Mouse (Mus musculus) MEL (cell line): Measurements from ENCODE around the gene Defb25. TPM values are rescaled to one million over a fixed set of nuclear protein-coding genes. Genes with fewer than 3 reads are reported as not detected.

Experiments
- DNase-seq: peaks from one replicate; pipeline ENCODE4 v3.0.0; 2011; ENCODE audit warnings: low read depth, low spot score
- H3K27ac ChIP-seq: 2 replicates; pipeline ENCODE4 v1.5.1; 2012; ENCODE audit warnings: low read depth, mild to moderate bottlenecking, control low read depth, low read length, moderate library complexity; ENCODE audit not compliant: control insufficient read depth
- H3K27me3 ChIP-seq, 2 experiments: fragments of 150-350 bp in 1 of 2; sonication (generic) in 1 of 2; 2 replicates each; pipeline ENCODE4 v1.6.1; 2012; ENCODE audit warnings: low read length in 2 of 2, mild to moderate bottlenecking in 2 of 2, improper control_type of control experiment in 1 of 2, moderate library complexity in 1 of 2; ENCODE audit not compliant: insufficient read depth in 2 of 2, control insufficient read depth in 1 of 2
- H3K36me3 ChIP-seq, 2 experiments: 2 replicates each; pipeline ENCODE4 v1.6.1; 2012 to 2014; ENCODE audit warnings: low read length in 2 of 2, improper control_type of control experiment in 1 of 2, inconsistent platforms in 1 of 2, mild to moderate bottlenecking in 1 of 2; ENCODE audit not compliant: insufficient read depth in 2 of 2, control insufficient read depth in 1 of 2
- H3K4me1 ChIP-seq, 2 experiments: fragments of 150-350 bp in 1 of 2; sonication (generic) in 1 of 2; 2 replicates each; pipeline ENCODE4 v1.6.1; 2012; ENCODE audit warnings: low read length in 2 of 2, improper control_type of control experiment in 1 of 2, mild to moderate bottlenecking in 1 of 2; ENCODE audit not compliant: insufficient read depth in 2 of 2, control insufficient read depth in 1 of 2
- H3K4me3 ChIP-seq, 2 experiments: fragments of 150-350 bp in 1 of 2; sonication (generic) in 1 of 2; 2 replicates each; pipeline ENCODE4 v1.5.1; 2012; ENCODE audit warnings: low read depth in 2 of 2, low read length in 2 of 2, mild to moderate bottlenecking in 2 of 2, moderate library complexity in 2 of 2, control low read depth in 1 of 2, improper control_type of control experiment in 1 of 2; ENCODE audit not compliant: control insufficient read depth in 1 of 2, insufficient read depth in 1 of 2
- H3K79me2 ChIP-seq: 2 replicates; pipeline ENCODE4 v1.6.1; 2012; ENCODE audit warnings: mild to moderate bottlenecking, low read length, moderate library complexity; ENCODE audit not compliant: control insufficient read depth, poor library complexity, insufficient read depth
- H3K9ac ChIP-seq: 2 replicates; pipeline ENCODE4 v1.6.1; 2012; ENCODE audit warnings: low read depth, mild to moderate bottlenecking, control low read depth, low read length, moderate library complexity; ENCODE audit not compliant: control insufficient read depth, poor library complexity, severe bottlenecking
- H3K9me3 ChIP-seq: fragments of 150-350 bp; sonication (generic); replicated peaks from 2 replicates; pipeline ENCODE4 v1.6.1; 2012; ENCODE audit warnings: mild to moderate bottlenecking, low read length, improper control_type of control experiment, moderate library complexity; ENCODE audit not compliant: insufficient read depth
- BHLHE40 ChIP-seq: IDR thresholded peaks from 2 replicates; pipeline ENCODE4 v1.6.1; 2012; ENCODE audit warnings: low read depth, mild to moderate bottlenecking, inconsistent platforms, low read length, improper control_type of control experiment, borderline replicate concordance
- CHD1 ChIP-seq: IDR thresholded peaks from 2 replicates; pipeline ENCODE4 v1.6.1; 2012; ENCODE audit warnings: low read depth, mild to moderate bottlenecking, inconsistent platforms, low read length, improper control_type of control experiment
- CHD2 ChIP-seq: IDR thresholded peaks from 2 replicates; pipeline ENCODE4 v1.6.1; 2011; ENCODE audit warnings: low read length, improper control_type of control experiment
- CTCF ChIP-seq, 3 experiments: IDR thresholded peaks in 2 of 3; conservative IDR thresholded peaks in 1 of 3; 2 replicates each; pipeline ENCODE4 v1.5.1; 2011 to 2012; ENCODE audit warnings: low read length in 3 of 3, low read depth in 2 of 3, mild to moderate bottlenecking in 2 of 3, improper control_type of control experiment in 1 of 3, inconsistent platforms in 1 of 3, mixed read lengths in 1 of 3, moderate library complexity in 1 of 3; ENCODE audit not compliant: control insufficient read depth in 1 of 3, insufficient read depth in 1 of 3, poor library complexity in 1 of 3, severe bottlenecking in 1 of 3
- ELF1 ChIP-seq: IDR thresholded peaks from 2 replicates; pipeline ENCODE4 v1.6.1; 2014; ENCODE audit warnings: low read depth, mild to moderate bottlenecking, inconsistent platforms, low read length, improper control_type of control experiment, moderate library complexity
- EP300 ChIP-seq, 2 experiments: IDR thresholded peaks; 2 replicates each; pipeline ENCODE4 v1.6.1; 2011; ENCODE audit warnings: improper control_type of control experiment in 2 of 2, low read length in 2 of 2, low read depth in 1 of 2, mild to moderate bottlenecking in 1 of 2
- ETS1 ChIP-seq: IDR thresholded peaks from 2 replicates; pipeline ENCODE4 v1.6.1; 2012; ENCODE audit warnings: low read depth, mild to moderate bottlenecking, inconsistent platforms, low read length, improper control_type of control experiment, moderate library complexity
- GABPA ChIP-seq: IDR thresholded peaks from 2 replicates; pipeline ENCODE4 v1.6.1; 2012; ENCODE audit warnings: low read depth, mild to moderate bottlenecking, inconsistent platforms, low read length, improper control_type of control experiment, moderate library complexity
- GATA1 ChIP-seq: IDR thresholded peaks from 2 replicates; pipeline ENCODE4 v1.6.1; 2011; ENCODE audit warnings: low read depth, low read length, improper control_type of control experiment
- HCFC1 ChIP-seq: IDR thresholded peaks from 2 replicates; pipeline ENCODE4 v1.6.1; 2012; ENCODE audit warnings: low read depth, mild to moderate bottlenecking, inconsistent platforms, low read length, improper control_type of control experiment, moderate library complexity
- KAT2A ChIP-seq: conservative IDR thresholded peaks from 2 replicates; pipeline ENCODE4 v1.6.1; 2012; ENCODE audit warnings: low read depth, low read length, improper control_type of control experiment, inconsistent platforms
- MAFK ChIP-seq: IDR thresholded peaks from 2 replicates; pipeline ENCODE4 v1.6.1; 2011; ENCODE audit warnings: low read depth, mild to moderate bottlenecking, low read length, improper control_type of control experiment, borderline replicate concordance
- MAZ ChIP-seq: IDR thresholded peaks from 2 replicates; pipeline ENCODE4 v1.6.1; 2012; ENCODE audit warnings: low read depth, mild to moderate bottlenecking, inconsistent platforms, low read length, improper control_type of control experiment
- NELFE ChIP-seq: IDR thresholded peaks from 2 replicates; pipeline ENCODE4 v1.6.1; 2011; ENCODE audit warnings: low read depth, low read length, improper control_type of control experiment
- POLR2A ChIP-seq, 2 experiments: IDR thresholded peaks; 2 replicates each; pipeline ENCODE4 v1.6.1; 2011 to 2012; ENCODE audit warnings: low read length in 2 of 2, mild to moderate bottlenecking in 2 of 2, control low read depth in 1 of 2, improper control_type of control experiment in 1 of 2, low read depth in 1 of 2, moderate library complexity in 1 of 2; ENCODE audit not compliant: control insufficient read depth in 1 of 2, insufficient read depth in 1 of 2, poor library complexity in 1 of 2
- POLR2AphosphoS2 ChIP-seq: IDR thresholded peaks from 2 replicates; pipeline ENCODE4 v1.6.1; 2011; ENCODE audit warnings: low read length, improper control_type of control experiment
- POLR2AphosphoS5 ChIP-seq: IDR thresholded peaks from 2 replicates; pipeline ENCODE4 v1.6.1; 2012; ENCODE audit warnings: low read depth, borderline replicate concordance, mild to moderate bottlenecking, inconsistent platforms, low read length, moderate library complexity, mixed read lengths
- RCOR1 ChIP-seq: IDR thresholded peaks from 2 replicates; pipeline ENCODE4 v1.6.1; 2012; ENCODE audit warnings: low read depth, mild to moderate bottlenecking, inconsistent platforms, low read length, improper control_type of control experiment
- SIN3A ChIP-seq: IDR thresholded peaks from 2 replicates; pipeline ENCODE4 v1.6.1; 2012; ENCODE audit warnings: low read length, improper control_type of control experiment, inconsistent platforms
- SMC3 ChIP-seq: IDR thresholded peaks from 2 replicates; pipeline ENCODE4 v1.6.1; 2011; ENCODE audit warnings: low read depth, low read length, improper control_type of control experiment
- TBP ChIP-seq: IDR thresholded peaks from 2 replicates; pipeline ENCODE4 v1.8.0; 2011; ENCODE audit warnings: low read depth, low read length, improper control_type of control experiment
- TCF12 ChIP-seq: IDR thresholded peaks from 2 replicates; pipeline ENCODE4 v1.6.1; 2014; ENCODE audit warnings: low read depth, mild to moderate bottlenecking, inconsistent platforms, low read length, improper control_type of control experiment, moderate library complexity
- USF1 ChIP-seq: IDR thresholded peaks from 2 replicates; pipeline ENCODE4 v1.6.1; 2014; ENCODE audit warnings: low read depth, mild to moderate bottlenecking, inconsistent platforms, low read length, improper control_type of control experiment, moderate library complexity
- USF2 ChIP-seq, 2 experiments: IDR thresholded peaks; 2 replicates each; pipeline ENCODE4 v1.6.1; 2011 to 2012; ENCODE audit warnings: improper control_type of control experiment in 2 of 2, low read length in 2 of 2, borderline replicate concordance in 1 of 2, inconsistent platforms in 1 of 2, low read depth in 1 of 2, mild to moderate bottlenecking in 1 of 2; ENCODE audit not compliant: insufficient read depth in 1 of 2
- ZC3H11A ChIP-seq: IDR thresholded peaks from 2 replicates; pipeline ENCODE4 v1.6.1; 2012; ENCODE audit warnings: low read depth, mild to moderate bottlenecking, inconsistent platforms, low read length, improper control_type of control experiment
- ZNF384 ChIP-seq: IDR thresholded peaks from 2 replicates; pipeline ENCODE4 v1.6.1; 2012; ENCODE audit warnings: low read depth, mild to moderate bottlenecking, inconsistent platforms, low read length, improper control_type of control experiment
- polyA plus RNA-seq, 2 experiments: library from polyadenylated mRNA; stranded (reverse) in 1 of 2; unstranded in 1 of 2; fragments of >175 nt in 1 of 2; fragments of >200 nt in 1 of 2; gene quantifications; 2 replicates each; pipeline versions ENCODE4 v1.2.1 to v1.2.4; 2012; ENCODE audit warnings: low replicate concordance in 2 of 2, low read depth in 1 of 2; ENCODE audit not compliant: insufficient read length in 2 of 2, insufficient read depth in 1 of 2, missing spikeins in 1 of 2
- total RNA-seq: library from RNA; depleted of rRNA; stranded (reverse); fragments of 300-350 nt; gene quantifications from 2 replicates; pipeline ENCODE4 v1.2.3, GENCODE M21; 2012

Gene Defb25
- total and polyA plus RNA-seq, 3 experiments = not detected

DNA sequence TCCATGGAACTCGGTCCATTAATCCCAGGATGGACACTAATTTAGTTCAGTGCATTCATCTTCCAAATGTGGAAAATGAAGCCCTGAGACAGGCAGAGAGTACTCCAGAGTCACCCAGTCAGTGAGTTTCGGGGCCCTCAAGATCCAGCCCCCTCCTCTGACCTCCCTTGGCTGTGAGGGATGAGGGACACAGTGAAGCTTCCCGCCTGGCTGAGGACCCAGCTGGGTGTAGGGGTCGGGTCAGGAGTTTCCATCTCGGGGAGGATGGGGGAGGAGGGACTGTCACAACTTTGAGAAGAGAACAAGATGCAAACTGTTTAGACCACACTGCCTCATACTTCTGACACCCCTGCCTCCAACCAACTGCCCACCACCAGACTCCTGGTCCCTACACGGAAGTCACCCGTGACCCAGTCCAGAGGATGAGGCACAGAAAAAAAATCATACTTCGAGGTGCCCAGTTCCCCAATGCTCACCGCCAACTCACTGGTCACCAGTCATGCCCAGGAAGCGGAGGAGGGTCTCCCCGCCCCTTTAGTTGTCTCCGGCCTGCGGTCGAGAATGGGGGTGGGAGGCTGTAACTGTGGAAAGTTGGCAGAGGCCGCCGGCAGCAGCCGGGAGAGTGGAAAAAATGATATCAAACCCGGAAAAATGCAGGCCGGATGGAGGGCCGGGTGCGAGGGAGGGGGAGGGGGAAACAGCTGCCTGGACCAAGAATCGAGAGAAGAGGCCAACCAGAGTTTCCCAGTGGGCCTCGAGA is 13.6 kb upstream of the Defb25 start:
- H3K9ac ChIP-seq = no peak overlapping the region
- TF ChIP-seq MAFK = no peak
- no peak for TF ChIP-seq EP300 (IDR thresholded peaks at IDR 0.05; ENCODE audit: low read depth in 1 of 2, low read length in 2 of 2)
- TF ChIP-seq CHD2 = no peak
- TF ChIP-seq ELF1 = no peak
- no peak for TF ChIP-seq CHD1
- H3K27ac ChIP-seq = no peak overlapping the region

DNA sequence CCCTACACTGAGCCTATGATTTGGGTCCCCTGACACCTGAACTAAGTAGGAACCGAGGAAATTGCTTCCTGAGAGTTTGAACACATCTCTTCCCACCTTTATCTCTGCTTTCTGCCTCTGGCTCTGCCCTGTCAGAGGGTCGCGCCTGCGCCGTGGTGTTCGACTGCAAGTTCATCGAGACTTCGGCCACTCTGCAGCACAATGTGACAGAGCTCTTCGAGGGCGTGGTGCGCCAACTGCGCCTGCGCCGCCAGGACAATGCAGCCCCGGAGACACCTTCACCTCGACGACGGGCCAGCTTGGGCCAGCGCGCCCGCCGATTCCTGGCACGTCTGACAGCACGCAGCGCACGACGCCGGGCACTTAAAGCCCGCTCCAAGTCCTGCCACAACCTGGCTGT is 11.5 kb upstream of the Defb25 start:
- H3K4me1 ChIP-seq = no peaks in the 10 kb centered on the region
- DNase-seq = no peak
- no peaks in the 10 kb centered on the region for H3K79me2 ChIP-seq
- no peaks in the 10 kb centered on the region for H3K9me3 ChIP-seq
- no peak overlapping the region for H3K4me3 ChIP-seq
- H3K9ac ChIP-seq = no peak overlapping the region
- TF ChIP-seq ZC3H11A (no peak), GATA1 (no peak), TCF12 (no peak), TBP (no peak), ZNF384 (no peak), ELF1 (no peak), MAFK (no peak), POLR2AphosphoS2 (no peak), BHLHE40 (no peak), ETS1 (no peak), POLR2AphosphoS5 (no peak), USF1 (no peak)
- TF ChIP-seq, all 39 proteins: peak for 0
- peaks cover 2 to 9% of the 10 kb centered on the region in 2 experiments; a peak in 3 of 4 replicates for H3K27me3 ChIP-seq
- H3K36me3 ChIP-seq = no peaks in the 10 kb centered on the region
- H3K27ac ChIP-seq = no peak overlapping the region

More for the DNA sequence above, 13.6 kb upstream of the Defb25 start:
- Histone ChIP-seq H3K36me3 (no peaks in the 10 kb centered on the region), H3K79me2 (no peaks in the 10 kb centered on the region), H3K4me3 (no peak overlapping the region), H3K4me1 (no peaks in the 10 kb centered on the region), H3K27me3 (peaks cover 2 to 6% of the 10 kb centered on the region in 2 experiments; a peak in 3 of 4 replicates), H3K9me3 (no peaks in the 10 kb centered on the region)
- no peak for DNase-seq

DNA sequence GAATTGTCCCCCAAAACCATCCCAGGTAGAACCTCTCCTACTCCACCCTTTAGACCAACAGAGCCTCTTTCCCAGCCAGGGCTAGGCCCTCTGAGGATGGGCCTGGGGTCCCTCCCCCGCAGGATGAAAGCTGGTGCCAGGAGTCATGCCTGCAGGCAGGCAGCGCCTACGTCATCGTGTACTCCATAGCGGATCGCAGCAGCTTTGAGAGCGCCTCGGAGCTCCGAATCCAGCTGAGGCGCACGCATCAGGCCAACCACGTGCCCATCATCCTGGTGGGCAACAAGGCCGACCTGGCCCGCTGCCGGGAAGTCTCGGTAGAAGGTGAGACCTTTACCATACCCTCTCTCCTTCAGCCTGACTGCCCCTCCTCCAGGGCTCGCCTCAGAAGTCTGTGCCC is 10.5 kb upstream of the Defb25 start:
- Histone ChIP-seq H3K27ac (no peak overlapping the region), H3K9me3 (no peaks in the 10 kb centered on the region), H3K4me1 (no peaks in the 10 kb centered on the region), H3K27me3 (peaks cover 2 to 9% of the 10 kb centered on the region in 2 experiments; a peak in 3 of 4 replicates), H3K36me3 (no peaks in the 10 kb centered on the region), H3K9ac (no peak overlapping the region), H3K79me2 (no peaks in the 10 kb centered on the region), H3K4me3 (no peak overlapping the region)
- DNase-seq = no peak
- no peak for TF ChIP-seq MAZ
- no peak for TF ChIP-seq POLR2AphosphoS2
- no peak for TF ChIP-seq KAT2A
- TF ChIP-seq RCOR1 = no peak
- no peak for TF ChIP-seq GABPA
- no peak for TF ChIP-seq ZNF384
- no peak for TF ChIP-seq USF2 (IDR thresholded peaks at IDR 0.05; ENCODE audit: borderline replicate concordance in 1 of 2, insufficient read depth in 1 of 2, low read depth in 1 of 2, low read length in 2 of 2)
- TF ChIP-seq HCFC1 = no peak
- no peak for TF ChIP-seq SIN3A
- no peak for TF ChIP-seq BHLHE40
- no peak for TF ChIP-seq POLR2A (IDR thresholded peaks at IDR 0.05; ENCODE audit: control insufficient read depth in 1 of 2, insufficient read depth in 1 of 2, low read depth in 1 of 2, low read length in 2 of 2, poor library complexity in 1 of 2)
- TF ChIP-seq ZC3H11A = no peak
- no peak for TF ChIP-seq NELFE
- no peak for TF ChIP-seq SMC3
- TF ChIP-seq USF1 = no peak
- TF ChIP-seq CTCF (IDR thresholded peaks at IDR 0.05 in 2 of 3, conservative IDR thresholded peaks at IDR 0.05 in 1 of 3; ENCODE audit: control insufficient read depth in 1 of 3, insufficient read depth in 1 of 3, low read depth in 2 of 3, low read length in 3 of 3, poor library complexity in 1 of 3, severe bottlenecking in 1 of 3) = no peak
